Mouse (Mus musculus): ENCODE measurements around the gene Gm10160. TPM values are rescaled to one million over a fixed set of nuclear protein-coding genes. Genes with fewer than 3 reads are reported as not detected.

The Gm10160 gene
- polyA plus RNA-seq, 1 experiment from 2014 or later, result not detected

DNA sequence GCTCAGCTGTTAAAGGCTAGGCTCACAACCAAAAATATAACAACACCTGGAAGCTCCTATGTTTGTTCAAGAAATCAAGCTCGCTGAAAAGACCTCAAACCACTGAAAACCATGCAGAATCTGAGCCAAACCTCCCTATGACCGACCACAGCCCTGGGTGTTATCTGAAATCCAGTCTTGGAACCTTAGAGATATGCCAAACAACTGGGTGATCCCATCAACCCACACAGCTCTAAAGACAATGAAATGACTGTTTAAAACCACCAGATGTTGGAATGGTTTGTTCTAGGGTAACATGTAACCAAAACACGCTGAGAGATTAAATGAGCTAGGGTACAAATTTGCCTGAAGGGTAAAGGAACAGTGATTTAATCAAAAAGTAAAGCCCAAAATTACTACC lies 30.7 kb downstream of the Gm10160 start:
- ATAC-seq (ENCODE audit: low FRiP score, low TSS enrichment), result no peak
- Histone ChIP-seq H3K27me3 (ENCODE audit: insufficient read depth, low read length) (no peaks in the 10 kb centered on the region), H3K9me3 (ENCODE audit: low read length) (no peaks in the 10 kb centered on the region), H3K9ac (replicated peaks; ENCODE audit: low read length) (no peak overlapping the region), H3K4me3 (ENCODE audit: low read length) (no peak overlapping the region), H3K27ac (ENCODE audit: low read length) (no peak overlapping the region), H3K4me2 (replicated peaks; ENCODE audit: low read depth, low read length) (no peak overlapping the region), H3K36me3 (ENCODE audit: insufficient read depth, low read length) (no peaks in the 10 kb centered on the region), H3K4me1 (ENCODE audit: insufficient read depth, low read length) (peaks cover 34% of the 10 kb centered on the region)
- WGBS, result 58% methylated on average over 3 of the region's 3 CpGs

DNA sequence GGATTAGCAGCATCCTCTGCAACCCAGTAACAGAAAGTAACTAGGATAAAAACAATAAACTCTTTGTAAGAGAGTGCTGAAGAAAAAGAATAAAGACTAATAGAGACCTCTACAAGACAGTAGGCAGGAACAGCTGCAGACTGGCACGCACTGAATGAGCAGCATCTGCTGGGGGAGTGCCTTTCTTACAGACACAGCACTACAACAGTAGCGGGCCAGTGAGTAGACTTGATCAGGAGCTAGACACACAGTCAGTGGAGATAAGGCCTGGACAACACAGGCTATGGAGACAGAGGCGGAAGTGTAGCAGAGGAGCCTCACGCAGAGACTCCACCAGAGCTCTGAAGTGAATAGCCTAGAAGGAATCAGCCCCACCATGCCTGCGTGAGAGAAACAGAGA lies 49.5 kb downstream of the Gm10160 start:
- no peaks in the 10 kb centered on the region for H3K9me3 ChIP-seq (ENCODE audit: low read length)
- 0 out of 2 replicates have a peak, but pooled peaks cover 2% of the 10 kb centered on the region for H3K36me3 ChIP-seq (ENCODE audit: insufficient read depth, low read length)
- WGBS, result 89% methylated on average over 5 of the region's 5 CpGs
- no peak overlapping the region for H3K4me2 ChIP-seq (replicated peaks; ENCODE audit: low read depth, low read length)
- no peak overlapping the region for H3K27ac ChIP-seq (ENCODE audit: low read length)
- no peaks in the 10 kb centered on the region for H3K27me3 ChIP-seq (ENCODE audit: insufficient read depth, low read length)
- no peak overlapping the region for H3K4me3 ChIP-seq (ENCODE audit: low read length)
- no peaks in the 10 kb centered on the region for H3K4me1 ChIP-seq (ENCODE audit: insufficient read depth, low read length)
- ATAC-seq (ENCODE audit: low FRiP score, low TSS enrichment), result no peak
- no peak overlapping the region for H3K9ac ChIP-seq (replicated peaks; ENCODE audit: low read length)

Other genes starting within 250 kb of the Gm10160 start
- gene Homer2, start 148.3 kb downstream of the Gm10160 start, polyA plus RNA-seq (2015; fragmentation: Nextera tagmentation; extraction: Ambion mirVana), result 10.3 and 11.7 TPM in 2 replicates
- gene Ramac, start 92.9 kb downstream of the Gm10160 start, polyA plus RNA-seq (2015; fragmentation: Nextera tagmentation; extraction: Ambion mirVana), result 125 and 139 TPM in 2 replicates
- gene 3110040N11Rik, start 66.3 kb downstream of the Gm10160 start, polyA plus RNA-seq (2015; fragmentation: Nextera tagmentation; extraction: Ambion mirVana), result 47.4 and 51.8 TPM in 2 replicates
- gene Btbd1, start 26.4 kb downstream of the Gm10160 start, polyA plus RNA-seq (2015; fragmentation: Nextera tagmentation; extraction: Ambion mirVana), result 52.1 and 62.1 TPM in 2 replicates
- gene Tm6sf1, start 3.2 kb upstream of the Gm10160 start, polyA plus RNA-seq (2015; fragmentation: Nextera tagmentation; extraction: Ambion mirVana), result 13.2 and 14.3 TPM in 2 replicates
- 10.0 and 11.7 TPM in 2 replicates for gene Hdgfl3, start 78.7 kb upstream of the Gm10160 start, polyA plus RNA-seq (2015; fragmentation: Nextera tagmentation; extraction: Ambion mirVana)
- gene Bnc1, start 136.5 kb upstream of the Gm10160 start, polyA plus RNA-seq (2015; fragmentation: Nextera tagmentation; extraction: Ambion mirVana), result 0.15 and 0.50 TPM in 2 replicates

Measured in kidney, embryonic 16.5 days (tissue).